Mouse (Mus musculus) cerebellum, adult 2 months (tissue): Measurements from ENCODE around the gene Pdx1. TPM values are rescaled to one million over a fixed set of nuclear protein-coding genes. Genes with fewer than 3 reads are reported as not detected.

Experiments
- DNase-seq, 2 experiments: peaks; one replicate each; pipeline ENCODE4 v3.0.0; 2021
- H3K27ac ChIP-seq: fragments of 200-500 bp; 2 replicates; pipeline ENCODE4 v1.5.1; 2012; ENCODE audit warnings: low read length, control low read depth, inconsistent platforms; ENCODE audit not compliant: insufficient read depth
- H3K27me3 ChIP-seq: fragments of 200-500 bp; 2 replicates; pipeline ENCODE4 v1.6.1; 2012; ENCODE audit warnings: inconsistent platforms, mild to moderate bottlenecking, low read length, moderate library complexity; ENCODE audit not compliant: control insufficient read depth, insufficient read depth
- H3K4me1 ChIP-seq: fragments of 200-500 bp; 2 replicates; pipeline ENCODE4 v1.6.1; 2011; ENCODE audit warnings: low read length; ENCODE audit not compliant: control insufficient read depth, insufficient read depth
- H3K4me3 ChIP-seq: fragments of 200-500 bp; replicated peaks from 2 replicates; pipeline ENCODE3; 2011; ENCODE audit warnings: mild to moderate bottlenecking, low read depth, low read length, control low read depth; ENCODE audit not compliant: insufficient read depth
- CTCF ChIP-seq: fragments of 200-500 bp; IDR thresholded peaks from 2 replicates; pipeline ENCODE4 v1.5.1; 2011; ENCODE audit warnings: low read depth, mild to moderate bottlenecking, control low read depth, low read length, moderate library complexity, borderline replicate concordance; ENCODE audit not compliant: insufficient read depth
- POLR2A ChIP-seq: fragments of 200-500 bp; IDR thresholded peaks from 2 replicates; pipeline ENCODE4 v1.6.1; 2011; ENCODE audit warnings: low read length, control low read depth, borderline replicate concordance; ENCODE audit not compliant: insufficient read depth
- WGBS: fragments of 180-500 bp; shearing (Covaris S2); methylation state at CpG from one replicate; pipeline ENCODE4 v1.1.7; 2018; 5-methylcytosine and 5-hydroxymethylcytosine counted together
- polyA plus RNA-seq: library from polyadenylated mRNA; depleted of rRNA; stranded (reverse); fragments of >200 nt; gene quantifications from 2 replicates; pipeline ENCODE4 v1.2.3, GENCODE M21; 2012; rRNA removed

The Pdx1 gene
- polyA plus RNA-seq = not detected in 2 replicates

- Histone ChIP-seq H3K4me3 (no peak within 1 kb of the TSS), H3K27me3 (peaks cover 11% of the 10 kb centered on the region), H3K4me1 (no peaks in the 10 kb centered on the region), H3K27ac (no peak within 1 kb of the TSS)
- DNase-seq = no peak
- under 1% methylated on average over 44 of the region's 44 CpGs for WGBS
- TF ChIP-seq CTCF (no peak), POLR2A (no peak)
Measured at GRCm38 (mm10) chr5:147269926-147270672, at the start of gene Pdx1. TSS of gene Pdx1 (plus strand) at chr5:147269959.

- Histone ChIP-seq H3K4me3 (no peak overlapping the region), H3K27ac (no peak overlapping the region), H3K4me1 (no peaks in the 10 kb centered on the region), H3K27me3 (no peaks in the 10 kb centered on the region)
- DNase-seq = peak; percentile 81 to 90
- 16% methylated on average over 25 of the region's 25 CpGs for WGBS
- TF ChIP-seq CTCF (peak; percentile 97), POLR2A (no peak)
Measured at GRCm38 (mm10) chr5:147227354-147228112, 42.2 kb upstream of the Pdx1 start.

- no peaks in the 10 kb centered on the region; the same call in 1 of the 2 replicates for H3K27me3 ChIP-seq
- H3K27ac ChIP-seq = no peak overlapping the region
- TF ChIP-seq POLR2A (no peak), CTCF (no peak)
- DNase-seq = no peak
- H3K4me3 ChIP-seq = no peak overlapping the region
- WGBS = 82% methylated on average over 21 of the region's 21 CpGs
- no peaks in the 10 kb centered on the region for H3K4me1 ChIP-seq
Measured at GRCm38 (mm10) chr5:147235406-147236309, 34.1 kb upstream of the Pdx1 start.

- Histone ChIP-seq H3K27me3 (no peaks in the 10 kb centered on the region; the same call in 1 of the 2 replicates), H3K4me1 (no peaks in the 10 kb centered on the region), H3K4me3 (no peak overlapping the region), H3K27ac (no peak overlapping the region)
- no peak for DNase-seq
- WGBS = 68% methylated on average over 7 of the region's 7 CpGs
- TF ChIP-seq CTCF = no peak
- no peak for TF ChIP-seq POLR2A
Measured at GRCm38 (mm10) chr5:147243908-147244307, 25.9 kb upstream of the Pdx1 start.

GRCm38 (mm10) chr5:147260189-147260588 lies 9.6 kb upstream of the Pdx1 start:
- no peak for TF ChIP-seq CTCF
- TF ChIP-seq POLR2A = no peak
- Histone ChIP-seq H3K4me1 (no peaks in the 10 kb centered on the region), H3K4me3 (no peak overlapping the region), H3K27ac (no peak overlapping the region), H3K27me3 (no peaks in the 10 kb centered on the region; the same call in 1 of the 2 replicates)
- 95% methylated on average over 1 of the region's 1 CpGs for WGBS
- DNase-seq = no peak

- no peak overlapping the region for H3K27ac ChIP-seq
- WGBS = 47% methylated on average over 4 of the region's 4 CpGs
- H3K4me3 ChIP-seq = no peak overlapping the region
- no peak for DNase-seq
- H3K27me3 ChIP-seq = no peaks in the 10 kb centered on the region; the same call in 1 of the 2 replicates
- H3K4me1 ChIP-seq = no peaks in the 10 kb centered on the region
- TF ChIP-seq CTCF = no peak
Measured at GRCm38 (mm10) chr5:147260778-147261177, 9.0 kb upstream of the Pdx1 start.

- Histone ChIP-seq H3K27ac (no peak overlapping the region), H3K4me3 (no peak overlapping the region), H3K27me3 (no peaks in the 10 kb centered on the region; the same call in 1 of the 2 replicates), H3K4me1 (no peaks in the 10 kb centered on the region)
- no peak for TF ChIP-seq CTCF
- no peak for TF ChIP-seq POLR2A
- DNase-seq = no peak
- 70% methylated on average over 11 of the region's 11 CpGs for WGBS
Measured at GRCm38 (mm10) chr5:147261899-147262541, 7.7 kb upstream of the Pdx1 start.
